Mouse (Mus musculus) gastrocnemius, postnatal 4 days (tissue): ENCODE data around the gene Usp38. TPM values are rescaled to one million over a fixed set of nuclear protein-coding genes. Genes with fewer than 3 reads are reported as not detected.
"Not testable (repeated sequence)": the region's sequence is repeated elsewhere in the genome, so short reads cannot be mapped to it uniquely, and the experiment has no call there.

Experiments
- DNase-seq, 2 experiments: peaks; one replicate each; pipeline ENCODE4 v3.0.0; 2021 to 2022; ENCODE audit warnings: low spot score in 2 of 2, mixed read lengths in 2 of 2
- long read RNA-seq, 2 experiments: library from polyadenylated mRNA; stranded (forward); transcript quantifications; one replicate each; pipeline ENCODE4 v2.0.0; 2021
- total RNA-seq, 2 experiments: library from RNA; stranded (reverse); gene quantifications; 2 replicates each; pipeline ENCODE4 v1.2.3; 2021

The Usp38 gene
- 10 to 100 TPM; 22.7 to 24.2 TPM for total RNA-seq
- long read RNA-seq, experiment 1, full-length matches to known transcripts, result 27 of 32 reads
- long read RNA-seq, experiment 1, partial matches to known transcripts, result 1 of 32 reads
- long read RNA-seq, experiment 1, other reads (novel, unspliced or antisense), result 4 of 32 reads
- long read RNA-seq, experiment 2, full-length matches to known transcripts, result 38 of 40 reads
- long read RNA-seq, experiment 2, partial matches to known transcripts, result 2 of 40 reads
- long read RNA-seq, experiment 2, other reads (novel, unspliced or antisense), result 0 of 40 reads

- DNase-seq, result peak; percentile 100
These were observed at the start of gene Usp38 for GRCm38 (mm10) chr8:81014789-81015699. TSS of gene Usp38 (minus strand) at chr8:81014928.

GRCm38 (mm10) chr8:81062566-81062965 is 47.8 kb upstream of the Usp38 start:
- no peak for DNase-seq

- no peak for DNase-seq
These were observed 47.2 kb upstream of the Usp38 start for GRCm38 (mm10) chr8:81061950-81062349.

- DNase-seq, result no peak
These were observed 29.5 kb upstream of the Usp38 start for GRCm38 (mm10) chr8:81044201-81044600.

- no peak for DNase-seq
These were observed 13.3 kb upstream of the Usp38 start for GRCm38 (mm10) chr8:81027991-81028390.

- DNase-seq, result not testable (repeated sequence)
These were observed 2.8 kb upstream of the Usp38 start for GRCm38 (mm10) chr8:81017548-81017947.

GRCm38 (mm10) chr8:81013811-81014530 is 757 bp downstream of the Usp38 start:
- DNase-seq, result peak; percentile 17 to 28

- DNase-seq, result no peak
These were observed 2.0 kb downstream of the Usp38 start for GRCm38 (mm10) chr8:81012699-81013098.

GRCm38 (mm10) chr8:81012031-81012560 is 2.6 kb downstream of the Usp38 start:
- DNase-seq, result no peak

GRCm38 (mm10) chr8:81010386-81010785 is 4.3 kb downstream of the Usp38 start:
- DNase-seq, result no peak

GRCm38 (mm10) chr8:81005114-81005513 is 9.6 kb downstream of the Usp38 start:
- DNase-seq, result no peak

- no peak for DNase-seq
These were observed 18.1 kb downstream of the Usp38 start for GRCm38 (mm10) chr8:80996632-80997031.

- peak in 1 of 2 experiments; percentile 25 for DNase-seq
These were observed 22.8 kb downstream of the Usp38 start for GRCm38 (mm10) chr8:80991937-80992336.

GRCm38 (mm10) chr8:80982829-80983228 is 31.9 kb downstream of the Usp38 start:
- no peak for DNase-seq

- DNase-seq, result no peak
These were observed 33.0 kb downstream of the Usp38 start for GRCm38 (mm10) chr8:80981696-80982095.

GRCm38 (mm10) chr8:80980063-80980462 is 34.7 kb downstream of the Usp38 start:
- DNase-seq, result no peak

GRCm38 (mm10) chr8:80977231-80977630 is 37.5 kb downstream of the Usp38 start:
- no peak for DNase-seq

- no peak for DNase-seq
These were observed 43.6 kb downstream of the Usp38 start for GRCm38 (mm10) chr8:80971150-80971549.

- DNase-seq, result no peak
These were observed 44.6 kb downstream of the Usp38 start for GRCm38 (mm10) chr8:80970000-80970685.

- DNase-seq, result no peak
These were observed 45.3 kb downstream of the Usp38 start for GRCm38 (mm10) chr8:80969423-80969822.

GRCm38 (mm10) chr8:80963095-80963494 is 51.6 kb downstream of the Usp38 start:
- DNase-seq, result no peak
